Mouse (Mus musculus): Measurements from ENCODE around the gene Mast2. TPM values are rescaled to one million over a fixed set of nuclear protein-coding genes. Genes with fewer than 3 reads are reported as not detected.

The Mast2 gene
- polyA plus RNA-seq, 1 experiment from 2014 or later: 83.6 TPM

- WGBS: 92% methylated on average over 3 of the region's 3 CpGs
- Histone ChIP-seq H3K9me3 (ENCODE audit: control insufficient read depth, low read length) (no peaks in the 10 kb centered on the region), H3K4me2 (ENCODE audit: low read length) (no peak overlapping the region), H3K4me3 (replicated peaks; ENCODE audit: low read depth, low read length) (no peak overlapping the region), H3K4me1 (ENCODE audit: control insufficient read depth, insufficient read depth, low read length) (no peaks in the 10 kb centered on the region), H3K9ac (replicated peaks; ENCODE audit: low read length) (no peak overlapping the region), H3K27ac (replicated peaks; ENCODE audit: low read depth, low read length) (no peak overlapping the region), H3K36me3 (ENCODE audit: control insufficient read depth, insufficient read depth, low read length) (peaks cover 59% of the 10 kb centered on the region), H3K27me3 (ENCODE audit: control insufficient read depth, insufficient read depth, low read length) (no peaks in the 10 kb centered on the region)
- DNase-seq: no peak
- ATAC-seq (ENCODE audit: low FRiP score, low TSS enrichment): no peak
Observed at GRCm38 (mm10) chr4:116329256-116329655, 134.7 kb downstream of the Mast2 start.

- 98% methylated on average over 6 of the region's 6 CpGs for WGBS
- Histone ChIP-seq H3K4me1 (ENCODE audit: control insufficient read depth, insufficient read depth, low read length) (no peaks in the 10 kb centered on the region), H3K4me2 (ENCODE audit: low read length) (no peak overlapping the region), H3K4me3 (replicated peaks; ENCODE audit: low read depth, low read length) (no peak overlapping the region), H3K9ac (replicated peaks; ENCODE audit: low read length) (no peak overlapping the region), H3K9me3 (ENCODE audit: control insufficient read depth, low read length) (no peaks in the 10 kb centered on the region), H3K27ac (replicated peaks; ENCODE audit: low read depth, low read length) (no peak overlapping the region), H3K27me3 (ENCODE audit: control insufficient read depth, insufficient read depth, low read length) (no peaks in the 10 kb centered on the region), H3K36me3 (ENCODE audit: control insufficient read depth, insufficient read depth, low read length) (peaks cover 85% of the 10 kb centered on the region)
- no peak for DNase-seq
- ATAC-seq (ENCODE audit: low FRiP score, low TSS enrichment): no peak
Observed at GRCm38 (mm10) chr4:116322127-116322526, 141.9 kb downstream of the Mast2 start.

GRCm38 (mm10) chr4:116317575-116317974 lies 146.4 kb downstream of the Mast2 start:
- no peaks in the 10 kb centered on the region for H3K27me3 ChIP-seq (ENCODE audit: control insufficient read depth, insufficient read depth, low read length)
- H3K36me3 ChIP-seq (ENCODE audit: control insufficient read depth, insufficient read depth, low read length): peaks cover 93% of the 10 kb centered on the region
- no peak overlapping the region for H3K27ac ChIP-seq (replicated peaks; ENCODE audit: low read depth, low read length)
- ATAC-seq (ENCODE audit: low FRiP score, low TSS enrichment): no peak
- H3K9me3 ChIP-seq (ENCODE audit: control insufficient read depth, low read length): no peaks in the 10 kb centered on the region
- WGBS: 97% methylated on average over 4 of the region's 4 CpGs
- no peaks in the 10 kb centered on the region for H3K4me1 ChIP-seq (ENCODE audit: control insufficient read depth, insufficient read depth, low read length)
- no peak overlapping the region for H3K9ac ChIP-seq (replicated peaks; ENCODE audit: low read length)
- DNase-seq: no peak
- H3K4me3 ChIP-seq (replicated peaks; ENCODE audit: low read depth, low read length): no peak overlapping the region
- no peak overlapping the region for H3K4me2 ChIP-seq (ENCODE audit: low read length)

DNA sequence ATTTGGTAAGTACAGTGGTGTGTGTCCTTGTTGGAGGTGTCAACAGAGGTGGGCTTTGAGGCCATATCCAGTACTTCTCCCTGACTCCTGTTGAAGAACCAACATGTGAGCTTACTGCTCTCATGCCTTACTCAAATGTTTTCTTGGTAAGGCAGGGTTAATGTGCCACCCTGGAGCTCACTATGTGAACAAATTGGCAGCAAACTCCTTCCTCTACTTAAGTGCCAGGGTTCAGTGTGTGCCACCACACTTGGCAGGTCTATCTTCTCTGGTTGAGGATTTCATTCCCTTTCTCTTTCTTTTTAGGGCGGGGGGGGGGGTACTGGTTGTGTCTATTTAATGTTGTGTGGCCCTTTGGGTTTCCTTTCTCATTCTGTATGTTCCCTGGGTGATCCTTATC lies 159.4 kb downstream of the Mast2 start:
- Histone ChIP-seq H3K9ac (replicated peaks; ENCODE audit: low read length) (no peak overlapping the region), H3K4me2 (ENCODE audit: low read length) (no peak overlapping the region), H3K27me3 (ENCODE audit: control insufficient read depth, insufficient read depth, low read length) (no peaks in the 10 kb centered on the region), H3K4me1 (ENCODE audit: control insufficient read depth, insufficient read depth, low read length) (no peaks in the 10 kb centered on the region), H3K4me3 (replicated peaks; ENCODE audit: low read depth, low read length) (no peak overlapping the region), H3K9me3 (ENCODE audit: control insufficient read depth, low read length) (no peaks in the 10 kb centered on the region), H3K36me3 (ENCODE audit: control insufficient read depth, insufficient read depth, low read length) (peaks cover 75% of the 10 kb centered on the region), H3K27ac (replicated peaks; ENCODE audit: low read depth, low read length) (no peak overlapping the region)
- 17% methylated on average over 1 of the region's 1 CpGs for WGBS
- ATAC-seq (ENCODE audit: low FRiP score, low TSS enrichment) (no peak), DNase-seq (no peak)

- Histone ChIP-seq H3K9ac (replicated peaks; ENCODE audit: low read length) (no peak overlapping the region), H3K27ac (replicated peaks; ENCODE audit: low read depth, low read length) (no peak overlapping the region), H3K4me1 (ENCODE audit: control insufficient read depth, insufficient read depth, low read length) (no peaks in the 10 kb centered on the region), H3K27me3 (ENCODE audit: control insufficient read depth, insufficient read depth, low read length) (no peaks in the 10 kb centered on the region), H3K4me2 (ENCODE audit: low read length) (no peak overlapping the region), H3K4me3 (replicated peaks; ENCODE audit: low read depth, low read length) (no peak overlapping the region), H3K9me3 (ENCODE audit: control insufficient read depth, low read length) (no peaks in the 10 kb centered on the region), H3K36me3 (ENCODE audit: control insufficient read depth, insufficient read depth, low read length) (peaks cover 61% of the 10 kb centered on the region)
- DNase-seq (no peak), ATAC-seq (ENCODE audit: low FRiP score, low TSS enrichment) (no peak)
- 78% methylated on average over 4 of the region's 4 CpGs for WGBS
Observed at GRCm38 (mm10) chr4:116300878-116301355, 163.1 kb downstream of the Mast2 start.

- no peaks in the 10 kb centered on the region for H3K9me3 ChIP-seq (ENCODE audit: control insufficient read depth, low read length)
- peaks cover 84% of the 10 kb centered on the region for H3K36me3 ChIP-seq (ENCODE audit: control insufficient read depth, insufficient read depth, low read length)
- no peak for DNase-seq
- no peak overlapping the region for H3K4me2 ChIP-seq (ENCODE audit: low read length)
- H3K27me3 ChIP-seq (ENCODE audit: control insufficient read depth, insufficient read depth, low read length): no peaks in the 10 kb centered on the region
- H3K4me3 ChIP-seq (replicated peaks; ENCODE audit: low read depth, low read length): no peak overlapping the region
- 89% methylated on average over 12 of the region's 12 CpGs for WGBS
- H3K27ac ChIP-seq (replicated peaks; ENCODE audit: low read depth, low read length): no peak overlapping the region
- H3K4me1 ChIP-seq (ENCODE audit: control insufficient read depth, insufficient read depth, low read length): no peaks in the 10 kb centered on the region
- H3K9ac ChIP-seq (replicated peaks; ENCODE audit: low read length): no peak overlapping the region
- no peak for ATAC-seq (ENCODE audit: low FRiP score, low TSS enrichment)
Observed at GRCm38 (mm10) chr4:116293296-116293695, 170.7 kb downstream of the Mast2 start.

DNA sequence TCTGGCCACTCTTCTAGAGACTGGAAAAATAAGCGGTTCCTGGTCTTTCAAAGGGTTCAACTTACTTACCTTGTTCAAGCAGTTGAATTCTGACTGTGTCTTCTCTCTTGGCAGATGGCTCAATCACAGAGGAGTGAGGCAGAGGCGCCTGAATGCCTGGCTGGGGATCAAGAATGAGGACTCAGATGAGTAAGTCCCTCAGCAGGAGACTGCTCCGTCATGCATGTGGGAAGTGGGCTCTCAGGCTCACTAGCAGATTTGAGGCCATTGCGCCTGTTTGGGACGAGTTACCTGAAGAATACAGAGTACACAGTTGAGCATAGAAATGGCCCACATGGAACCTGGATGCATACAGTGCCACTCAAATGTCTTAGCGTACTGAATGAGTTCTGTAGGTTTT lies 172.4 kb downstream of the Mast2 start:
- DNase-seq (no peak), ATAC-seq (ENCODE audit: low FRiP score, low TSS enrichment) (no peak)
- H3K4me3 ChIP-seq (replicated peaks; ENCODE audit: low read depth, low read length): no peak overlapping the region
- H3K27me3 ChIP-seq (ENCODE audit: control insufficient read depth, insufficient read depth, low read length): no peaks in the 10 kb centered on the region
- H3K4me2 ChIP-seq (ENCODE audit: low read length): no peak overlapping the region
- H3K27ac ChIP-seq (replicated peaks; ENCODE audit: low read depth, low read length): no peak overlapping the region
- no peaks in the 10 kb centered on the region for H3K4me1 ChIP-seq (ENCODE audit: control insufficient read depth, insufficient read depth, low read length)
- H3K9me3 ChIP-seq (ENCODE audit: control insufficient read depth, low read length): no peaks in the 10 kb centered on the region
- peaks cover 91% of the 10 kb centered on the region for H3K36me3 ChIP-seq (ENCODE audit: control insufficient read depth, insufficient read depth, low read length)
- WGBS: 85% methylated on average over 6 of the region's 6 CpGs
- H3K9ac ChIP-seq (replicated peaks; ENCODE audit: low read length): no peak overlapping the region

DNA sequence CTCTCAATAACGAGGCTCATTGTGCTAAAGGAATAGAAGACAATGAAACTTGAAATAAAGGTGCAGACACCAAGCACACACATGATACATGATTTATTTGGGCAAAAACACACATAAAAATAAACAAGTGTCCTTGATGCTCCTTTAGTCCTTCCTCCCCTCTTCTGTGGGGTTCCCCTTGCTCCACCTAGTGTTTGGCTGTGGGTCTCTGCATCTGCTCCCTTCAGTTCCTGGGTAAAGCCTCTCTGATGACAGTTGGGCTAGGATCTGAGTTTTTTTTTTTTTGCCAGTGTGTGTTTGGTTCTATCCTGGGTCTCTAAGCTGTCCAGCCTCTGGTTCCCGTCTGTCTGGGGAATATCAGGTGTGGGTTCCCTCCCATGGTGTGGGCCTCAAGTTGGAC lies 181.8 kb downstream of the Mast2 start:
- WGBS: 85% methylated on average over 2 of the region's 2 CpGs
- Histone ChIP-seq H3K9ac (replicated peaks; ENCODE audit: low read length) (no peak overlapping the region), H3K4me2 (ENCODE audit: low read length) (no peak overlapping the region), H3K27me3 (ENCODE audit: control insufficient read depth, insufficient read depth, low read length) (no peaks in the 10 kb centered on the region), H3K4me1 (ENCODE audit: control insufficient read depth, insufficient read depth, low read length) (no peaks in the 10 kb centered on the region), H3K9me3 (ENCODE audit: control insufficient read depth, low read length) (no peaks in the 10 kb centered on the region), H3K36me3 (ENCODE audit: control insufficient read depth, insufficient read depth, low read length) (peaks cover 51% of the 10 kb centered on the region), H3K4me3 (replicated peaks; ENCODE audit: low read depth, low read length) (no peak overlapping the region), H3K27ac (replicated peaks; ENCODE audit: low read depth, low read length) (no peak overlapping the region)
- no peak for ATAC-seq (ENCODE audit: low FRiP score, low TSS enrichment)
- no peak for DNase-seq

DNA sequence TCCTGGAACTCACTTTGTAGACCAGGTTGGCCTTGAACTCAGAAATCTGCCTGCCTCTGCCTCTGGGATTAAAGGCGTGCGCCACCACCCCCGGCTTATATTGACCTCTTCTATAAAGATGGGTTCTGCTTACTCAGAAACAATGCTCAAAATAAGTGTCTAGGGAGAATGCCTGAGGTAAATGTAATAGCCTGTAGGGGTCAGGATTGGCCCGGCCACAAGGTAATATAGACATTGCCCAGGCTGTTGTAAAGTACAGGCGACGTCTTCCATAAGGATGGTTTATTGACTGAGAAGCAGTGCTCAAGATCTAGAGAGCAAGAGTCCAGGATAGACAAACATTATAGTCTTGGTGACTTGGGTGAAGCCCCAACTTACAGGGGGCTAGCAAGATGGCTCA lies 195.8 kb downstream of the Mast2 start:
- H3K36me3 ChIP-seq (ENCODE audit: control insufficient read depth, insufficient read depth, low read length): peaks cover 79% of the 10 kb centered on the region
- H3K4me1 ChIP-seq (ENCODE audit: control insufficient read depth, insufficient read depth, low read length): no peaks in the 10 kb centered on the region
- H3K9ac ChIP-seq (replicated peaks; ENCODE audit: low read length): no peak overlapping the region
- H3K27me3 ChIP-seq (ENCODE audit: control insufficient read depth, insufficient read depth, low read length): no peaks in the 10 kb centered on the region
- H3K9me3 ChIP-seq (ENCODE audit: control insufficient read depth, low read length): no peaks in the 10 kb centered on the region
- H3K4me3 ChIP-seq (replicated peaks; ENCODE audit: low read depth, low read length): no peak overlapping the region
- no peak overlapping the region for H3K27ac ChIP-seq (replicated peaks; ENCODE audit: low read depth, low read length)
- 96% methylated on average over 6 of the region's 6 CpGs for WGBS
- H3K4me2 ChIP-seq (ENCODE audit: low read length): no peak overlapping the region
- ATAC-seq (ENCODE audit: low FRiP score, low TSS enrichment) (no peak), DNase-seq (no peak)
